Mouse (Mus musculus) ES-E14 (cell line): Measurements from ENCODE around the gene Stox2.

Source experiments
- CHD2 ChIP-seq: IDR thresholded peaks from 2 replicates; pipeline ENCODE4 v1.6.1; 2014; ENCODE audit warnings: mild to moderate bottlenecking, low read depth, low read length, inconsistent platforms
- HCFC1 ChIP-seq: IDR thresholded peaks from 2 replicates; pipeline ENCODE4 v1.6.1; 2012; ENCODE audit warnings: low read length, inconsistent platforms, borderline replicate concordance; ENCODE audit not compliant: insufficient read depth
- MAFK ChIP-seq: IDR thresholded peaks from 2 replicates; pipeline ENCODE4 v1.6.1; 2014; ENCODE audit warnings: mild to moderate bottlenecking, low read depth, low read length, inconsistent platforms; ENCODE audit not compliant: insufficient read depth
- ZC3H11A ChIP-seq: IDR thresholded peaks from 2 replicates; pipeline ENCODE4 v1.6.1; 2012; ENCODE audit warnings: low read depth, mild to moderate bottlenecking, inconsistent platforms, low read length, borderline replicate concordance
- ZNF384 ChIP-seq: IDR thresholded peaks from 2 replicates; pipeline ENCODE4 v1.6.1; 2012; ENCODE audit warnings: low read depth, low read length, inconsistent platforms

- TF ChIP-seq ZNF384 (no peak), HCFC1 (no peak), CHD2 (no peak), ZC3H11A (no peak), MAFK (no peak)
Measured at GRCm38 (mm10) chr8:47232081-47232480, 214.1 kb downstream of the Stox2 start.
